Mouse (Mus musculus) skeletal muscle tissue, adult 2 months (tissue): Measurements from ENCODE around the gene Foxl1.

ENCODE experiments used
- DNase-seq: peaks from one replicate; pipeline ENCODE4 v3.0.0-alpha.2; 2012; ENCODE audit warnings: low read depth, low spot score

Foxl1 gene

GRCm38 (mm10) chr8:121127756-121128375 is at the start of gene Foxl1:
TSS of gene Foxl1 (plus strand) at chr8:121127940.
- DNase-seq, result no peak

- DNase-seq, result no peak
These were observed 49.0 kb upstream of the Foxl1 start for GRCm38 (mm10) chr8:121078721-121079120.

- DNase-seq, result no peak
These were observed 48.5 kb upstream of the Foxl1 start for GRCm38 (mm10) chr8:121079201-121079600.

GRCm38 (mm10) chr8:121079944-121080343 is 47.8 kb upstream of the Foxl1 start:
- no peak for DNase-seq

GRCm38 (mm10) chr8:121080361-121081090 is 47.2 kb upstream of the Foxl1 start:
- DNase-seq, result no peak

- DNase-seq, result no peak
These were observed 46.3 kb upstream of the Foxl1 start for GRCm38 (mm10) chr8:121081398-121081797.

- no peak for DNase-seq
These were observed 45.3 kb upstream of the Foxl1 start for GRCm38 (mm10) chr8:121082218-121083092.

GRCm38 (mm10) chr8:121083093-121083935 is 44.4 kb upstream of the Foxl1 start:
- DNase-seq, result no peak

GRCm38 (mm10) chr8:121083936-121084209 is 43.9 kb upstream of the Foxl1 start:
- no peak for DNase-seq

- DNase-seq, result no peak
These were observed 43.4 kb upstream of the Foxl1 start, which contains the start of gene Foxf1 for GRCm38 (mm10) chr8:121084210-121084951. TSS of gene Foxf1 (plus strand) at chr8:121084386.

- DNase-seq, result no peak
These were observed 42.7 kb upstream of the Foxl1 start for GRCm38 (mm10) chr8:121085011-121085410.

GRCm38 (mm10) chr8:121085561-121085960 is 42.2 kb upstream of the Foxl1 start:
- no peak for DNase-seq

GRCm38 (mm10) chr8:121086004-121086900 is 41.5 kb upstream of the Foxl1 start:
- no peak for DNase-seq

GRCm38 (mm10) chr8:121088281-121088680 is 39.5 kb upstream of the Foxl1 start:
- DNase-seq, result no peak

- DNase-seq, result no peak
These were observed 38.7 kb upstream of the Foxl1 start for GRCm38 (mm10) chr8:121088871-121089630.

GRCm38 (mm10) chr8:121089631-121090380 is 37.9 kb upstream of the Foxl1 start:
- DNase-seq, result no peak

- no peak for DNase-seq
These were observed 37.0 kb upstream of the Foxl1 start for GRCm38 (mm10) chr8:121090716-121091115.

GRCm38 (mm10) chr8:121092141-121092540 is 35.6 kb upstream of the Foxl1 start:
- no peak for DNase-seq
